Mouse (Mus musculus) hindbrain, embryonic 15.5 days (tissue): Measurements from ENCODE around the gene Ddhd1. TPM values are rescaled to one million over a fixed set of nuclear protein-coding genes. Genes with fewer than 3 reads are reported as not detected.

ENCODE experiments used
- ATAC-seq: fragments of 200-750 bp; cut with Nextera tagmentation; 2 replicates; pipeline ENCODE4 v1.8.0; 2017; ENCODE audit warnings: low read depth, moderate number of reproducible peaks, moderate TSS enrichment; ENCODE audit not compliant: low FRiP score
- H3K27ac ChIP-seq: fragments of 300-500 bp; sonication (generic); replicated peaks from 2 replicates; pipeline ENCODE4 v1.5.1; 2015; ENCODE audit warnings: mild to moderate bottlenecking, inconsistent platforms
- H3K27me3 ChIP-seq: fragments of 300-500 bp; sonication (generic); 2 replicates; pipeline ENCODE4 v1.6.1; 2015; ENCODE audit warnings: control low read depth, inconsistent platforms
- H3K36me3 ChIP-seq: fragments of 300-500 bp; sonication (generic); 2 replicates; pipeline ENCODE4 v1.6.1; 2015; ENCODE audit warnings: control low read depth, inconsistent platforms
- H3K4me1 ChIP-seq: fragments of 300-500 bp; sonication (generic); replicated peaks from 2 replicates; pipeline ENCODE4 v1.6.1; 2015; ENCODE audit warnings: control low read depth, inconsistent platforms
- H3K4me2 ChIP-seq: fragments of 300-500 bp; sonication (generic); 2 replicates; pipeline ENCODE4 v1.6.1; 2015; ENCODE audit warnings: moderate library complexity, mild to moderate bottlenecking, inconsistent platforms
- H3K4me3 ChIP-seq: fragments of 300-500 bp; sonication (generic); 2 replicates; pipeline ENCODE4 v1.5.1; 2015; ENCODE audit warnings: mild to moderate bottlenecking, inconsistent platforms
- H3K9ac ChIP-seq: fragments of 300-500 bp; sonication (generic); 2 replicates; pipeline ENCODE4 v1.6.1; 2015; ENCODE audit warnings: inconsistent platforms
- H3K9me3 ChIP-seq: fragments of 300-500 bp; sonication (generic); 2 replicates; pipeline ENCODE4 v1.6.1; 2016; ENCODE audit warnings: control low read depth, inconsistent platforms
- WGBS: fragments of 180-500 bp; shearing (Covaris S2); methylation state at CpG from one replicate; pipeline ENCODE4 v1.1.7; 2015; 5-methylcytosine and 5-hydroxymethylcytosine counted together
- polyA plus RNA-seq: library from polyadenylated mRNA; unstranded; fragments of >200 nt; fragmentation: Nextera tagmentation; extraction: Ambion mirVana; gene quantifications from 2 replicates; pipeline ENCODE4 v1.2.1, GENCODE M21; 2015

Gene Ddhd1
- polyA plus RNA-seq, 1 experiment from 2014 or later = 21.2 TPM

DNA sequence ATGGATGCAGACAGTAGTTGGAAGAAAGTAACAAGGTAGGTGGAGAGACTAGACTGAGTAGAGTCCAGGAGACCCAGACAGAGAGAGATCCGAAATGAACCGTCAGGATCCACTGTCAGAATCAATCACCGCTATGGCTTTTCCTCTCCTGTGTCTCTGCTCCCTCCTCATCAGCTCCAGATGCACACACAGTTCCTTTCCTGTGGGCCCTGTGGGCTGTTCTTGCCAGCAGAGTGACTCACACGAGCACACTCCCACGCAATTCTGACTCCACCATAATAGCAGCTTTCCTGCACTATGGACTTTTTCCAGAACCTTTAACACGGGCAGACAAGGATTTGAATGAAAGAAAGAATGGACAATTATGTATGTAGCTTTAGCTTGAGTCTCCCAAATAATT is 96.3 kb downstream of the Ddhd1 start:
- H3K36me3 ChIP-seq = no peaks in the 10 kb centered on the region
- WGBS = 83% methylated on average over 6 of the region's 6 CpGs
- H3K27ac ChIP-seq = no peak overlapping the region
- peaks cover 7% of the 10 kb centered on the region; the same call in 1 of the 2 replicates for H3K4me1 ChIP-seq
- 0 out of 2 replicates have a peak, but pooled peaks cover 3% of the 10 kb centered on the region for H3K27me3 ChIP-seq
- H3K9ac ChIP-seq = no peak overlapping the region
- H3K9me3 ChIP-seq = no peaks in the 10 kb centered on the region
- H3K4me2 ChIP-seq = no peak overlapping the region
- no peak for ATAC-seq
- no peak overlapping the region for H3K4me3 ChIP-seq

DNA sequence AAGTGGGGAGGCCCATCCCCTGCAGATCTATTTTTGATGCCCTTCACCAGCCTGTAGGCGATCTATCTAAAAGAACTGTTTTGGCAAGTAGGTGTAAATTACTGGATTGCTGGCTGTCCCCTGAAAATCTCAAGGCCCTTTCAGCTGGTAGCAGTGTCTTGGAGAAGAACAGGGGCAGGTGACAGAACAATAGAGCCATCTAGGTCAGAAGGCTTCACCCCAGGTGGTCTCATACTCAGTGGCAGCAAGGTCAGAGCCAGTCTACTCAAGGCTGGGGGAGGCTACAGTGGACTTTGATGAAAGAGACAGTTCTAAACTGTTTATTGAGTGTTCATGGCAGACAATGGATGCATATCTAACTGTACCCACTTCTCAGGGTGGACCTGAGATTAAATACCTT is 98.9 kb downstream of the Ddhd1 start:
- H3K4me3 ChIP-seq = no peak overlapping the region
- H3K27ac ChIP-seq = no peak overlapping the region
- H3K4me1 ChIP-seq = no peaks in the 10 kb centered on the region
- H3K9ac ChIP-seq = no peak overlapping the region
- no peaks in the 10 kb centered on the region for H3K36me3 ChIP-seq
- H3K9me3 ChIP-seq = no peaks in the 10 kb centered on the region
- no peak for ATAC-seq
- no peak overlapping the region for H3K4me2 ChIP-seq
- no peaks in the 10 kb centered on the region for H3K27me3 ChIP-seq
- WGBS = 91% methylated on average over 1 of the region's 1 CpGs

DNA sequence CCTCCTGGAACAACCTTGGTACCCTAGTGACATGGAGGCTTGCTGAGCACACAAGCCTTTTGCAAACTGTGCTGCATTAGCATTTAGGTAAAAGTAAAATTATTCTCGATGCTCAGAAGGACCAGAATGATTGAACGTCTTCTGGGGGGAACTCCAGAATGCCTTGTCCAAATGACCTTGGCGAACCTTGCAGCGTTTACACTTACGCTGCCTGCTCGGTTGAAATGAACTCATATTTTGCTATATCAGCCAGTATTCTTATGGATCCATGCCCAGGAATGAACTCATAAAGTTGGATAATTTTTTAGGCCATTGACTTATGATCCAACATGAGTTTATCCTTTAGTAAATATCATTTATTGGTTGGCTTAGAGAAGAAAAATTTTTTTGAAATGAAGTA is 103.6 kb downstream of the Ddhd1 start:
- H3K9ac ChIP-seq = no peak overlapping the region
- WGBS = 89% methylated on average over 6 of the region's 6 CpGs
- no peak for ATAC-seq
- H3K36me3 ChIP-seq = no peaks in the 10 kb centered on the region
- H3K4me2 ChIP-seq = no peak overlapping the region
- no peaks in the 10 kb centered on the region for H3K9me3 ChIP-seq
- no peaks in the 10 kb centered on the region for H3K27me3 ChIP-seq
- H3K4me3 ChIP-seq = no peak overlapping the region
- no peaks in the 10 kb centered on the region for H3K4me1 ChIP-seq
- no peak overlapping the region for H3K27ac ChIP-seq

DNA sequence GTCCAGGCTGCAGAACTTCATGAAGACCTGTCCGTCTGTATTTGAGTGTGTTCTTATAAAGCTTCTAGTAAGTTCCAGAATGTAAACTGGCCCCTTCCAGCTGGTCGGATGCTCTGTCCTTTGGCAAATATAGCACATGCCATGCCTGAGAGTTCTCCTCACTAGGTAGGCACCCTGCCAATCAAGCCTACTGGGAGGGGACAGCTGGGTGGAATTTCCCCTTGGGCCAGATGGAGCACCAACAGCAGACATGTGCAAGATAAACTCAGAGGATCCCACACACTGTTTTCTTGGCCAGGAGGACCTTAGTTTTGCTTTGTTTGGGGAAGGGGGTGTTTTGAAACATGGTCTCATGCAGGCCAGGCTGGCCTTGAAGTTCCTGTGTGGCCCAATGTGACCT is 104.1 kb downstream of the Ddhd1 start:
- Histone ChIP-seq H3K4me2 (no peak overlapping the region), H3K9me3 (no peaks in the 10 kb centered on the region), H3K36me3 (no peaks in the 10 kb centered on the region), H3K27ac (no peak overlapping the region), H3K9ac (no peak overlapping the region), H3K4me3 (no peak overlapping the region), H3K27me3 (no peaks in the 10 kb centered on the region), H3K4me1 (no peaks in the 10 kb centered on the region)
- ATAC-seq = no peak
- WGBS = 75% methylated on average over 2 of the region's 2 CpGs

DNA sequence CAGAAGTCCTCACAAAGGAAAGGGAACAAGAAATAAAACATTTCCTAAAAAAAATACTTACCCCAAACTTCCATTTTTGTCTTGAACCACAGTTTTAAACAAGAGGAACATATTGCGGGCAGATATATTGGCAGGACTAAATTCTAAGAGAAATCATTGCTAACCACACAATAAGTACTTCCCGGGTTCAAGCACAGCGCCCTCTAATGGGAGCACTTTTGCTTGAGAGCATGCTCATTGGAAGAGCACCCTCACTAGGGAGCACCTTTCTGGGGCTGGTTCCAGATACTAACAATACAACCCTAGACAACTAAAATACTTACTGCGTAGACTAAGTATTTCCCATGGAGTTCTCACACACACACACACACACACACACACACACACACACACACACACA is 105.5 kb downstream of the Ddhd1 start:
- no peak for ATAC-seq
- H3K27ac ChIP-seq = no peak overlapping the region
- H3K9ac ChIP-seq = no peak overlapping the region
- no peaks in the 10 kb centered on the region for H3K27me3 ChIP-seq
- no peak overlapping the region for H3K4me3 ChIP-seq
- WGBS = 80% methylated on average over 4 of the region's 4 CpGs
- H3K36me3 ChIP-seq = no peaks in the 10 kb centered on the region
- no peaks in the 10 kb centered on the region for H3K9me3 ChIP-seq
- H3K4me1 ChIP-seq = no peaks in the 10 kb centered on the region
- no peak overlapping the region for H3K4me2 ChIP-seq

DNA sequence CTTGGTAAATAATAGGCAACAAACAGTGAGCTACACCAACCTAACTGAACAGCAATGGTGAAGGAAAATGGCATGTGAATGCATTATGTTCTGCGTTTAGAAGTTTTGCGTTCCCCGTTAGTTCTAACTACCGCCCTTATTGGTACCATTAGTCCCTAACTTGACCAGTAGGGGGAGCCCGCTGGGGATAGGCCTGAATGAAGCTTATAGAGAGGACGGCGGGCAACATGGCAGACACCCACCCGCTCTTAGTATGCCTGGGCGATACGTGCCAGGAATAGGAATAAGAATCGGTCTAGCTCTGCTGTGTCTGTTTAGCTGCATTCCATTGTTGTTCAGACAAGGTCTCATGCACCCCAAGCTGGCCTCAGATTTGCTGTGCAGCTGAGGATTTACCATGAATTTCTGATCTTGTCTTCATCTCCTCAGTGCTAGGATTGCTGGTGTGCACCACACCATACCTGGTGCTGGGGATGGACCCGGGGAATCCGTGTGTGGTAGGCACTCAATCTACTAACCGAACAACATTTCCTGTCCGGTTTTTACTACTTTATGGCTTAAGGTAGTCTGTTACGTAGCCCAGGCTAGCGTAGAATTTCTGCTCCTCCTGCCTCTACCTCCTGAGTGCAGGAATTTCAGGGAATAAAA is 106.7 kb downstream of the Ddhd1 start:
- Histone ChIP-seq H3K9me3 (no peaks in the 10 kb centered on the region), H3K9ac (no peak overlapping the region), H3K4me1 (no peaks in the 10 kb centered on the region), H3K4me2 (no peak overlapping the region; the same call in 1 of the 2 replicates), H3K36me3 (no peaks in the 10 kb centered on the region), H3K4me3 (no peak overlapping the region), H3K27me3 (no peaks in the 10 kb centered on the region), H3K27ac (no peak overlapping the region)
- ATAC-seq = peak; percentile 85; the same call in 1 of the 2 replicates
- WGBS = 51% methylated on average over 17 of the region's 17 CpGs

DNA sequence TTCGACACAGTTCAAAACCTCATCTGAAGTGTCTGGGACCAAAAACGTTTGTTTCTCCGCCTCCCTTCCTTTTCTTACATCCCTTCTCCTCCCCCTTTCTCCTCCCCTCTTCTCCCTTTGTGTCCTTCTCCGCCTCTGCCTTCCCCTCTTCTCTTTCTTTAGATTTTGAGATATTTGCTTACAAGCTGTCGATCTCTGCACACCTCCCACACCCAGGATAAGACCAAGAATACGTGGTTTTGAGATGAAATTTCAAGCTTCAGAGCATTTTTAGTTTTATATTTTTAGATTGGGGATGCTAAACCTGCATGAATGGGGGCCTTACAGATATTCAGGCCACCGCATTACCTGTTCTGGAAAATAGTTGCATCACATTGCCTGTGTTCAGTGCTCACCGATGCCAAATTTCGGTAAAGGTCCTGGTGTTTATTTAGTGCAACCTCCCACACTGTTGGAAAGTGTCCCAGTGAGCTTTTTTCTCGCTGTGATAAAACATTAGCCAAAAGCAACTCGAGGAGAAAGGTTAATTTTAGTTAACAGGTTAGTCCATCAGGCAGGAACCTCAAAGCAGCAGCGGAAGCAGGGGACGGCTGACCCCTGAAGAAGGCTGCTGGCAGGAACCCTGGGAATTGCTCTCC is 107.8 kb downstream of the Ddhd1 start:
- no peaks in the 10 kb centered on the region for H3K36me3 ChIP-seq
- no peak overlapping the region for H3K4me2 ChIP-seq
- no peaks in the 10 kb centered on the region for H3K4me1 ChIP-seq
- WGBS = 75% methylated on average over 13 of the region's 13 CpGs
- no peaks in the 10 kb centered on the region for H3K9me3 ChIP-seq
- H3K9ac ChIP-seq = no peak overlapping the region
- H3K27me3 ChIP-seq = no peaks in the 10 kb centered on the region
- H3K4me3 ChIP-seq = no peak overlapping the region
- H3K27ac ChIP-seq = no peak overlapping the region
- no peak for ATAC-seq

DNA sequence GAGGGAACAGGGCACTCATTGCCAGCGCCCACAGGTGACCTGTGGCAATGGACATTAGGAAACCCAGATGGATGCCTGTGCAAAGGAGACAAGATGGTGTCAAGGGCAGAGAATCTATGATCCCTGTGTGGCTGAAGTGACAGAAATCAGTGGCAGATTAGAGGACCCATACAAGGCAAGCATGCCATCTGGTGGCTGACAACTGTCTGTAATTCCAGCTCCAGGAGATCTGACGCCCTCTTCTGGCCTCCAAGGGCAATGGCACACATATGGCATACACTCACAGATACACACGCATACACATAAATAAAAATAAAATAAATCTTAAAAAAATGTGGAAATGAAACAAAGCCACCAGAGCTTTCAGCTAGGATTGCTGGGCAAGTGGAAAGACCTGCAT is 109.8 kb downstream of the Ddhd1 start:
- 75% methylated on average over 3 of the region's 3 CpGs for WGBS

DNA sequence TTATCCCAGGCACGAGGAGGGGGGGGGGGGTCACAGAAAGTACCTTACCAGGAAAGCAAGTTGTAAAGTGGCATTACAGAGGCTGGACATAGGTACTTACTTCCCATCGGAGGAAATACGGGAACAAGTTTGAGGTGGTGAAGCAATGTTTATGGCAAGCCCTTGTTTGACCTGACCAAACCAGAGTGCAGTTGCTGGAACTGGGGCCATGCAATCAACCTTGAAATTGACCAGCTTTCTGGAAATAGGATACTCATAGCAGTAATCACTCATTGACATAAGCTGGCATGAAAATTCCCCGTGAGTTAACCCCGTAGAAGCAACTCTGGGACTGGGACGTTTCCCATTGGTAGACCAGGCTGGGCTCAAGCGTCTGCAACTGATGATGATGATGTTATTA is 113.0 kb downstream of the Ddhd1 start:
- 89% methylated on average over 7 of the region's 7 CpGs for WGBS
- no peak overlapping the region for H3K4me2 ChIP-seq
- no peaks in the 10 kb centered on the region for H3K9me3 ChIP-seq
- no peaks in the 10 kb centered on the region for H3K4me1 ChIP-seq
- no peaks in the 10 kb centered on the region for H3K27me3 ChIP-seq
- H3K4me3 ChIP-seq = no peak overlapping the region
- H3K36me3 ChIP-seq = no peaks in the 10 kb centered on the region
- H3K9ac ChIP-seq = no peak overlapping the region
- no peak overlapping the region for H3K27ac ChIP-seq
- ATAC-seq = no peak

More for the DNA sequence above, 109.8 kb downstream of the Ddhd1 start:
- Histone ChIP-seq H3K36me3 (no peaks in the 10 kb centered on the region), H3K4me1 (no peaks in the 10 kb centered on the region), H3K9me3 (no peaks in the 10 kb centered on the region), H3K4me2 (no peak overlapping the region), H3K4me3 (no peak overlapping the region), H3K27ac (no peak overlapping the region), H3K9ac (no peak overlapping the region), H3K27me3 (no peaks in the 10 kb centered on the region)
- ATAC-seq = no peak

DNA sequence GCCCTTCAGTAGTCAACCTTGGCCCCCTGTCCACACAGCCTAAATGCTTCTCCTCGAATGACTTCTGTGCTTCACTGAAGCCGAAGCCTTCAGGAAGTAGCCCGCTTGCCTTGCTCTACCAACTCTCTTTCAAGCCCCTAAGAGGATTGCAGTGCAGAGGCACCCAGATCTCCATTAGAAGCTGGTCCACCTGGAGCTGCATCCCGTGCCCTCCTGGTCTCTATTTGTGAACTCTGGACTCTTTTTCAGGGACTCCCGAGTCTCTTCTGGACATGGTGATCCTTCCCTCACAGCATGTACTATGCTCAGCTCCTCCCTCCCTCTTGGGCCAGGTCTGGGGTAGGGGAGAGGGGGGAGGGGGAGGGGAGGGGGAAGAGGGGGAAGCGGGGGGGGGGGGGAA is 113.9 kb downstream of the Ddhd1 start:
- Histone ChIP-seq H3K36me3 (no peaks in the 10 kb centered on the region), H3K27me3 (no peaks in the 10 kb centered on the region), H3K9ac (no peak overlapping the region), H3K4me3 (no peak overlapping the region), H3K4me1 (no peaks in the 10 kb centered on the region), H3K27ac (no peak overlapping the region), H3K9me3 (no peaks in the 10 kb centered on the region), H3K4me2 (no peak overlapping the region)
- ATAC-seq = no peak
- WGBS = 70% methylated on average over 5 of the region's 6 CpGs

DNA sequence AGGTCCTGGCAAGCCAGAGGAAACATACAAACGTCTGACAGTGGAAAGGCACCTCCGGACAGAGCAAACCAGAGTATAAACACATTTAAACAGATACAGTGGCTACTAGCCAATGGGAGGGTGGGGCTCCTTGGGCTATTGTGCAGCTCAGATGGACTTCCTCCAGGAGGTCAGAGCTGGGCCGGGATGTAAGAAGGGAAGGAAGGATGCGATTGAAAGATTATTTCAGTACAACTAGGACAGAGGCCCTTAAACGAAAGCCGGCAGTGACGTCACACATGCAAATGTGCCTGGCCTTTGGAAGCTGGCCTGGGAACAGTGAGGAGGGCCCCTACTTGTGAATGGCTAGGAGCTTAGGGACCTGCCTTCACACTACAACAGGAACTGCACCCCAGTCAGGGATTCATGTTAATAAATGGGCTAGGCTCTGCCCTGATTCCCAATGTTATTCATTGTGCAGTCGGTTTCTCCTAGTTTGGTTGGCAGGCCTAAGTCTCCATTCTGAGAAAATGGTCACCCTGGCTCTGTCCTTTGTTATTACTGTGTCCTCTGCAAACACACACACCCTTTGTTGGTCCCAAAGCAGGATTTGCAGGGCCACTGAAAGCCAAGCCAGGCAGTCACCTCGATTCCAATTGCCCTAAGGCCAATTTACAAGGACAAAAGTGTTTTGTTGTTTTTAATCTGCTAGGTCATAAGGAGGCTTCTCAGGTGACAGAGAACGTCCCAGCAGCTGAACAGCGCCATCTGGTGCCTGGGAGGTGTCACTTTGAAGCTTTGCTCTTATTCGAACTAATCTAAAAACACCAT is 118.1 kb downstream of the Ddhd1 start:
- no peak overlapping the region for H3K4me3 ChIP-seq
- peak; percentile 59; the same call in 1 of the 2 replicates for ATAC-seq
- H3K9me3 ChIP-seq = no peaks in the 10 kb centered on the region
- no peak overlapping the region for H3K4me2 ChIP-seq
- H3K4me1 ChIP-seq = no peaks in the 10 kb centered on the region
- no peaks in the 10 kb centered on the region for H3K27me3 ChIP-seq
- WGBS = 44% methylated on average over 12 of the region's 12 CpGs
- peak overlapping the region; percentile 38 for H3K27ac ChIP-seq
- no peak overlapping the region for H3K9ac ChIP-seq
- H3K36me3 ChIP-seq = no peaks in the 10 kb centered on the region
